Mouse (Mus musculus) thymus, adult 2 months (tissue): ENCODE measurements around the gene Gm5431.
"Not testable (repeated sequence)": the region's sequence is repeated elsewhere in the genome, so short reads cannot be mapped to it uniquely, and the experiment has no call there.

Source experiments
- CTCF ChIP-seq: fragments of 200-500 bp; IDR thresholded peaks from 2 replicates; pipeline ENCODE4 v1.5.1; 2012; ENCODE audit warnings: mild to moderate bottlenecking, control low read depth, low read length, moderate library complexity, borderline replicate concordance; ENCODE audit not compliant: control insufficient read depth, poor library complexity, insufficient read depth; ENCODE audit errors: extremely low read depth
- POLR2A ChIP-seq: fragments of 200-500 bp; IDR thresholded peaks from 2 replicates; pipeline ENCODE4 v1.6.1; 2012; ENCODE audit warnings: mild to moderate bottlenecking, low read length, control low read depth, moderate library complexity; ENCODE audit not compliant: control insufficient read depth, poor library complexity, insufficient read depth; ENCODE audit errors: extremely low read depth

DNA sequence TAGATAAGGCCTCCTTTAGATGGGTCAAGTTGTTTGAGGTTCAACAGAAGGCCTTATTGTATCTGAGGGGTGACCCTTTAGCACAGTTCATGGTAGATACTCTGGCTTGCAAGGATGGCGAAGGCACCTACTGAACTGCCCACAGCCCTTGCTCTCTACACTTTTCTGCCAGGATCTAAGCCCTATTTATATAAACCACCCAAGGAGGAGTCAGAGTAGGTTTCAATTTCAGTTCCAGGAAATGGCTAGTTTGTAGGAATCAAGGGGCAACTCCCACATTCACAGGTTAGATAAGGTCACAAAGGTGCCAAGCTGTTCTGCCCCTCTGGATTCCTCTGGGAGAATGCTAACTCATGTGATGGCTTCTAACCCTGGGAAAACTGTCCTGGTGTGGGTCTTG lies 26.1 kb upstream of the Gm5431 start:
- not testable (repeated sequence) for TF ChIP-seq CTCF, POLR2A
